Mouse (Mus musculus): ENCODE results near the gene Hist1h1e. TPM values are rescaled to one million over a fixed set of nuclear protein-coding genes. Genes with fewer than 3 reads are reported as not detected.

Gene Hist1h1e
- total RNA-seq (2023): 82.2 TPM

DNA sequence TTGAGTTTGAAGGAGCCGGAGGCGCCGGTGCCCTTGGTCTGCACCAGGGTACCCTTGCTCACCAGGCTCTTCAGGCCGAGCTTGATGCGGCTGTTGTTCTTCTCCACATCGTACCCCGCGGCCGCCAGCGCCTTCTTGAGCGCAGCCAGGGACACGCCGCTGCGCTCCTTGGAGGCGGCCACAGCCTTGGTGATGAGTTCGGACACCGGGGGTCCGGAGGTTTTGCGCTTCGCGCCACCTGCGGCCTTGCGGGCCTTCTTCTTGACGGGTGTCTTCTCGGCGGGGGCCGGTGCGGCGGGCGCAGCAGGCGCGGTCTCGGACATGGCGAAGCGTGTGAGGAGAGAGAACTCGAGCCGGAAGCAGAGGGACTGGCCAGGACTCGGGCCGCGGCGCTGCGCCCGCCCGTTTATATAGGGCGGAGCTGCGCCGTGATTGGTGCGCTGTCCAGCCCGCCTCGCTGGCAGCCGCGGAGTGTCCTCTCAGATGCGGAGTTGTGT lies at the start of gene Hist1h1e:
Gene Hist1h1e, minus strand, starts transcription at position 384 of the 497 bp plus-strand sequence.

DNA sequence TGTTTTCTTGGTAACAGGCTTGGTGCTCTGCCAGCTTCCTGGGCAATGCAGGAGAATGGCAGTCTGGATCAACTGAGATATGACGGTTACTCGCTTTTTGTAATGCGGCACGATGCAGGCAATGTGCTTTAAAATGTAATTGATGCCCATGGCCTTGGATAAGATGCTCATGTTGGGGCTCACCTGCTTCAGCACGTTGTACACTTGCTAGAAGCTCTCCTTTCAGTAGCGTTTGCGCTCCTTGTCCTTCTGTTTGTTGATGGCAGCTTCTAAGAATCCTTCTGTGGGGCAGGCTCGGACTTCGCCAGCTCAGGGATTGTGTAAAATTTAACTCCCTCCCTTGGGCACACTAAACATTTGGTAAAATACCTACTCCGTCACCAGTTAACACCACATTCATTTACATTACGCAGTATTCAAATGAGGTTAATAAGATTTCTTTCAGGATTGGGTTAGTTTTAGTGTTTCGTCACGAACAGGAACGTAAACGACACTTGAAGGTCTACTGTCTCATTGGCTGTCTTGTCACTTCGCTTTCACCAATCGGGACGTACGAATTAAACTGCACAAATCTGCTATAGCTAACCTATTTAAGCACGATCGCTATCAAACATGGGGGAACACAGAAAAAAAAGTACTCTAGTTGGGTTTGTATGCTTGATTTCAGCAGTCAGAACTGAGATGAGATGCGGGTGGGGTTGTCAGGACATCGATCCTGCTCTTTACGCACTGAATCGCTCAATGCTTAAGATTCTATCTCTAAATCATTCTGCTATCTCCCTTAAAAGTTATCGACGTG lies 1.4 kb downstream of the Hist1h1e start, which contains the start of gene Hist1h2be:
Gene Hist1h2be, minus strand, starts transcription at position 392 of the 799 bp plus-strand sequence.

DNA sequence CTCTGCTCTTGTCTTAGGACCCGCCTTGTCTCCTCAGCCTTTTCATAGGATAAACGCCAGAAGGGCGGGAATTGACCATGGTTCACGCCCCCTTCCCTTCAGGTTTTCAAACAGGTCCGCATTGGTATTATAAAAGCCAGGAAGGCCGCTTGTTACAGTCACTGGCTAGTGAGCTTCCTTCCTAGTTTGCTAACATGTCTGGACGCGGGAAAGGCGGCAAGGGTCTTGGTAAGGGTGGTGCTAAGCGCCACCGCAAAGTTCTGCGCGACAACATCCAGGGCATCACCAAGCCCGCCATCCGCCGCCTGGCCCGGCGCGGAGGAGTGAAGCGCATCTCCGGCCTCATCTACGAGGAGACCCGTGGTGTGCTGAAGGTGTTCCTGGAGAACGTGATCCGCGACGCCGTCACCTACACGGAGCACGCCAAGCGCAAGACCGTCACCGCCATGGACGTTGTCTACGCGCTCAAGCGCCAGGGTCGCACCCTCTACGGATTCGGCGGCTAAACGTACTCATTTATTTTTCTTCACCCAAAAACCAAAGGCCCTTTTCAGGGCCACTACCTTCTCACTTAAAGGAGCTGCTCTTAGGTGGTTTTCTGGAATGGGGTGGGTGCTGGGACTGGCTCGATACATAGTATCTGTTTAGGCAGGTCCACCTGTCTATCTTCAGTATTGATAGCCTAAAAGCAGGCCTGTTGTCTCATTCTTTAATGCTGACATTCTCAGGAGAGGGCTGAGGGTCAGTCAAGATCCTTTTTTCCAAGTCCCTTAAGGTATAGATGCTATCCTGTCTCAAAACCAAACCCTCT lies 40.7 kb downstream of the Hist1h1e start, which contains the start of gene Hist1h4d:
Gene Hist1h4d, plus strand, starts transcription at position 191 of the 811 bp plus-strand sequence.

DNA sequence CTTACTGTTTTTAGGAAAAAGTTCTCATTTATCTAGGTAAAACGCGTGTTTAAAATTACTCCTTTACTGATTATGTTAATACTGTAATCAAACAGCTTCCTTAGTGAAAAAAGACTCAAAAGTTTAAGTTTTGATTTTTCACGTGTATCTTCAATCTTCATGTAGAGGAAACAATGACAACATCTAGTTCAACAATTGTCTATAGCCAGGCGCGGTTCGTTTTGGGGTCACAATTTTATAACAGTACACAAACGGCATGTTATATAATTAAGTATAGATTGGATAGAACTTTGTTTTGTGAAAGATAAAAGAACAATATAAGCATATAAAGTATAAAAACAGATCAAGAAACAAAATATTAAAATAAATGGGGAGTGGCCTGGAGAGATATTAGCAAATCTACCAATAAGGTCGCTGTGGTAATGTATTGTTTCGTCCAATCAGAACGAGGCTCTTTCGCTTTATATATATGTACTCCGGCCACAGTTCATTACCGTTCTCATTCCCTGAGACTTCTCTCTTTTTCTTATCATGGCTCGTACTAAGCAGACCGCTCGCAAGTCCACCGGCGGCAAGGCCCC lies 47.0 kb downstream of the Hist1h1e start, which contains the start of gene Hist1h3d:
Gene Hist1h3d, plus strand, starts transcription at position 493 of the 581 bp plus-strand sequence.

DNA sequence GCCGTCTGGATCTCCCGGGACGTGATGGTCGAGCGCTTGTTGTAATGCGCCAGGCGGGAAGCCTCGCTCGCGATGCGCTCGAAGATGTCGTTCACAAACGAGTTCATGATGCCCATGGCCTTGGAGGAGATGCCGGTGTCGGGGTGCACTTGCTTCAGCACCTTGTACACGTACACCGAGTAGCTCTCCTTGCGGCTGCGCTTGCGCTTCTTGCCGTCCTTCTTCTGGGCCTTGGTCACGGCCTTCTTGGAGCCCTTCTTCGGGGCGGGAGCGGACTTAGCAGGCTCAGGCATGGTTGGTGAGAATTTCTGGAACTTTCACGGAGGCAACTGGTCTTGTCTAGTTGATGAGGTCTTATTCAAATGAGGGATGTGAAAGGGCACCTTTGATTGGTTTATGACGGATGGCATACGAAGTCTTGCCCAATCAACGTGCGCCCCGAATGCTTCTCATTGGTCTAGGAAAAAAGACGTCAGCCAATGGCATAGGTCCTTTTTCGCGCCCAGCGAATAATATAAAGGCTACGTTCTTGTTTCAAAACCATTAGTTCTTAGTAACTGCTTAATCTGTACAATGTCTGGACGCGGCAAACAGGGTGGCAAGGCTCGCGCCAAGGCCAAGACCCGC lies 48.3 kb downstream of the Hist1h1e start, which contains the start of the genes Hist1h2bf and Hist1h2ad:
Gene Hist1h2bf, minus strand, starts transcription at position 299 of the 627 bp plus-strand sequence.
Gene Hist1h2ad, plus strand, starts transcription at position 484 of the 627 bp plus-strand sequence.

DNA sequence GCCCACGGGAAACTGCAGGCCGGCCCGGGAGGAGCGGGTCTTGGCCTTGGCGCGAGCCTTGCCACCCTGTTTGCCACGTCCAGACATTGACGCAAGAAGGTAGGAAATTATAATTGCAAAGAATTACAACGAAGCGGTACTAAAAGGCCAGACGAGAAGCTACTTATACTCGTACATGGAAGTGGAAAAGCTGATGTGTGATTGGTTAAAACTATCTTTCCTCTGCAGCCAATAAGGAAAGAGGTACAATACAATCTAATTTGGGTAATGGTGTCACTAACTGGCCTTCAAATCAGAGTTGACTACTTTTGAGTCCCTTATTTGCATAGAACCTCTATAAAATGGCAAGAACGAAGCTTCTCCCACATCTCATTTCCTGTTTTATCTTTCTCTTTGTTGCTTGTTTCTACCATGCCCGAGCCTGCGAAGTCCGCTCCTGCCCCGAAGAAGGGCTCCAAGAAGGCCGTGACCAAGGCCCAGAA lies 51.3 kb downstream of the Hist1h1e start, which contains the start of the genes Hist1h2ae and Hist1h2bg:
Gene Hist1h2ae, minus strand, starts transcription at position 199 of the 482 bp plus-strand sequence.
Gene Hist1h2bg, plus strand, starts transcription at position 375 of the 482 bp plus-strand sequence.

Other genes starting within 250 kb of the Hist1h1e start
- gene Abt1, start 198.7 kb downstream of the Hist1h1e start, total RNA-seq (2023): 15.9 TPM
- gene Btn1a1, start 156.7 kb downstream of the Hist1h1e start, total RNA-seq (2023): not detected
- gene Btn2a2, start 133.7 kb downstream of the Hist1h1e start, total RNA-seq (2023): not detected
- 147 TPM for gene Hist1h4h, start 91.5 kb downstream of the Hist1h1e start, total RNA-seq (2023)
- gene Hist1h2af, start 88.7 kb downstream of the Hist1h1e start, total RNA-seq (2023): 24.7 TPM
- 2.3 TPM for gene Hist1h3g, start 87.1 kb downstream of the Hist1h1e start, total RNA-seq (2023)
- gene Hist1h2bh, start 79.2 kb downstream of the Hist1h1e start, total RNA-seq (2023): 5.5 TPM
- gene Hist1h3f, start 78.5 kb downstream of the Hist1h1e start, total RNA-seq (2023): 48.1 TPM
- 42.3 TPM for gene Hist1h4f, start 70.9 kb downstream of the Hist1h1e start, total RNA-seq (2023)
- 5.2 TPM for gene Hist1h1d, start 69.3 kb downstream of the Hist1h1e start, total RNA-seq (2023)
- 91.9 TPM for gene Hist1h3e, start 60.2 kb downstream of the Hist1h1e start, total RNA-seq (2023)
- gene Hist1h2ae, start 51.3 kb downstream of the Hist1h1e start, total RNA-seq (2023): 7.8 TPM
- gene Hist1h2bg, start 51.2 kb downstream of the Hist1h1e start, total RNA-seq (2023): 110 TPM
- 40.8 TPM for gene Hist1h2bf, start 48.4 kb downstream of the Hist1h1e start, total RNA-seq (2023)
- 3.8 TPM for gene Hist1h2ad, start 48.2 kb downstream of the Hist1h1e start, total RNA-seq (2023)
- gene Hist1h3d, start 46.8 kb downstream of the Hist1h1e start, total RNA-seq (2023): 3.4 TPM
- 86.8 TPM for gene Hist1h4d, start 41.0 kb downstream of the Hist1h1e start, total RNA-seq (2023)
- 8.4 TPM for gene Hist1h2be, start 1.4 kb downstream of the Hist1h1e start, total RNA-seq (2023)
- 3.4 TPM for gene Hist1h2ac, start 61.4 kb upstream of the Hist1h1e start, total RNA-seq (2023)
- 5.1 TPM for gene Hist1h2bc, start 61.6 kb upstream of the Hist1h1e start, total RNA-seq (2023)
- gene Hist1h1t, start 73.3 kb upstream of the Hist1h1e start, total RNA-seq (2023): not detected
- gene Hist1h4c, start 75.9 kb upstream of the Hist1h1e start, total RNA-seq (2023): 75.4 TPM
- 1.5 TPM for gene Hfe, start 88.3 kb upstream of the Hist1h1e start, total RNA-seq (2023)
- gene Hist1h1c, start 116.2 kb upstream of the Hist1h1e start, total RNA-seq (2023): 504 TPM
- gene Hist1h3c, start 123.0 kb upstream of the Hist1h1e start, total RNA-seq (2023): 5.8 TPM
- 23.9 TPM for gene Hist1h2bb, start 124.2 kb upstream of the Hist1h1e start, total RNA-seq (2023)
- 30.2 TPM for gene Hist1h2ab, start 128.6 kb upstream of the Hist1h1e start, total RNA-seq (2023)
- gene Hist1h3b, start 129.7 kb upstream of the Hist1h1e start, total RNA-seq (2023): 33.8 TPM
- 27.7 TPM for gene Hist1h4b, start 134.5 kb upstream of the Hist1h1e start, total RNA-seq (2023)
- gene Hist1h4a, start 138.7 kb upstream of the Hist1h1e start, total RNA-seq (2023): 63.7 TPM
- 96.6 TPM for gene Hist1h3a, start 139.8 kb upstream of the Hist1h1e start, total RNA-seq (2023)
- gene Hist1h1a, start 141.1 kb upstream of the Hist1h1e start, total RNA-seq (2023): 18.2 TPM
- gene Trim38, start 147.4 kb upstream of the Hist1h1e start, total RNA-seq (2023): not detected
- gene Slc17a2, start 184.4 kb upstream of the Hist1h1e start, total RNA-seq (2023): not detected
- not detected for gene Slc17a3, start 216.9 kb upstream of the Hist1h1e start, total RNA-seq (2023)
- not detected for gene Slc17a1, start 245.2 kb upstream of the Hist1h1e start, total RNA-seq (2023)